Mouse (Mus musculus): ENCODE results near the gene Nubpl. TPM values are rescaled to one million over a fixed set of nuclear protein-coding genes. Genes with fewer than 3 reads are reported as not detected.

The Nubpl gene
- polyA plus RNA-seq, 1 experiment from 2014 or later = 14.5 TPM

- Histone ChIP-seq H3K27me3 (no peaks in the 10 kb centered on the region), H3K36me3 (no peaks in the 10 kb centered on the region), H3K9me3 (no peaks in the 10 kb centered on the region), H3K4me1 (0 out of 2 replicates have a peak, but pooled peaks cover 5% of the 10 kb centered on the region), H3K9ac (no peak overlapping the region), H3K4me2 (no peak overlapping the region), H3K4me3 (no peak overlapping the region), H3K27ac (no peak overlapping the region)
- ATAC-seq (ENCODE audit: borderline replicate concordance, extremely low read depth, low FRiP score, low TSS enrichment) = no peak
- WGBS = 88% methylated on average over 11 of the region's 11 CpGs
Measured at GRCm38 (mm10) chr12:52335142-52335765, 237.7 kb downstream of the Nubpl start.

DNA sequence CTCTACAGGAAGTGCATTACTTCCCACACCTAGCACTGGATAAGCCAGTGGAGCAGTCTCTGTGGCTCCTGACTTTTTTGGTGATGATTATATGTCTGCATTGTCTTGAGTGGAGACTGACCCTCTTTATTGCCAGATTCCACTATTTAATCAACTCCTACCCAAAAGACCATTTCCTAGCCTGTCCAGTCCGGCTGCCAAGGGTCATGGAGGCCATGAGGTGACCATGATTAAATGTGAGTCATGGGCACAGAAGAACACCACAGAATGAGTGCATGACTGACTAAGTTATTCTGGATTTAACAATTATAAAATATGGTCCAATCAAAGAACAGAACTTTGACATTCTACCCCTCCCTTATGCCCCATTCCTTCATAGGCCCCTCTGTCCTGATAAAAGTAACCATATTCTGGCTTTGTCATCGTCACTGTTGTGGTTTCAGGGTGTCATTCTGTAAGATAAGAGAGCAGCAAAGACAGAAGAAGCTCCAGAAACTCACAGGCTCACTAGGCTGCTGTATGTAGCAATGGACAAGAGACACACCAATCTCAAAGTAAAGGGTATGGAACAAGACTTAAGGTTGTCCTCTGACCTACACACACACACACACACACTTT, 240.7 kb downstream of the Nubpl start:
- H3K27ac ChIP-seq = no peak overlapping the region
- no peak overlapping the region for H3K4me2 ChIP-seq
- no peak overlapping the region for H3K9ac ChIP-seq
- H3K4me3 ChIP-seq = no peak overlapping the region
- WGBS = 72% methylated on average over 2 of the region's 2 CpGs
- 0 out of 2 replicates have a peak, but pooled peaks cover 5% of the 10 kb centered on the region for H3K4me1 ChIP-seq
- no peaks in the 10 kb centered on the region for H3K9me3 ChIP-seq
- no peaks in the 10 kb centered on the region for H3K36me3 ChIP-seq
- H3K27me3 ChIP-seq = no peaks in the 10 kb centered on the region
- no peak for ATAC-seq (ENCODE audit: borderline replicate concordance, extremely low read depth, low FRiP score, low TSS enrichment)

GRCm38 (mm10) chr12:52346611-52347010, 249.1 kb downstream of the Nubpl start:
- Histone ChIP-seq H3K27ac (no peak overlapping the region), H3K36me3 (no peaks in the 10 kb centered on the region), H3K9me3 (no peaks in the 10 kb centered on the region), H3K4me2 (no peak overlapping the region), H3K27me3 (no peaks in the 10 kb centered on the region), H3K4me1 (peaks cover 4% of the 10 kb centered on the region; the same call in 1 of the 2 replicates), H3K4me3 (no peak overlapping the region), H3K9ac (no peak overlapping the region)
- WGBS = 48% methylated on average over 5 of the region's 5 CpGs
- no peak for ATAC-seq (ENCODE audit: borderline replicate concordance, extremely low read depth, low FRiP score, low TSS enrichment)

DNA sequence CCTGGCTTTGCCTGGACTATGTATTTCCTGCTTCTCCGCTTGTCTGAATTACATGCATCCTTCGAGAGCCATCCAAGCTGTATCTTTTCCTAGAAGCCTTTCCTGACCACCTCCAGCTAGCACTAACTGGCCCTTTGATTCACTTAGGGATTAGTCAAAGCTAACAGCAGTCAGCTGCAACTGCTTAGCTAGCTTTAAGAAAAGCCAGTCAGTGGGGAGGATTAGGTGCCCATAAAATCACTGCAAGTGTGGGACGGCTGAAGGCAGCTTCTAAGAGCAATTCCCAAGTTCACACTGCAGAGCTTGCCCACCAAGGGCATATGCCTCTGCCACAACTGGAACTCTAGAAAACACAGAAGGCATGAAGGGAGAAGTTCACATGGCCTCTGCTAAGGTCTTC, 252.7 kb downstream of the Nubpl start:
- H3K9ac ChIP-seq = no peak overlapping the region
- H3K36me3 ChIP-seq = no peaks in the 10 kb centered on the region
- no peak overlapping the region for H3K4me3 ChIP-seq
- H3K27me3 ChIP-seq = no peaks in the 10 kb centered on the region
- ATAC-seq (ENCODE audit: borderline replicate concordance, extremely low read depth, low FRiP score, low TSS enrichment) = no peak
- H3K4me1 ChIP-seq = peaks cover 4% of the 10 kb centered on the region; the same call in 1 of the 2 replicates
- H3K27ac ChIP-seq = no peak overlapping the region
- no peak overlapping the region for H3K4me2 ChIP-seq
- whole genome bisulfite sequencing = 76% methylated on average over 3 of the region's 3 CpGs
- no peaks in the 10 kb centered on the region for H3K9me3 ChIP-seq

- H3K4me3 ChIP-seq = no peak overlapping the region
- H3K4me2 ChIP-seq = no peak overlapping the region
- no peaks in the 10 kb centered on the region for H3K36me3 ChIP-seq
- no peaks in the 10 kb centered on the region for H3K27me3 ChIP-seq
- no peak overlapping the region; the same call in 1 of the 2 replicates for H3K27ac ChIP-seq
- H3K9me3 ChIP-seq = no peaks in the 10 kb centered on the region
- no peak overlapping the region for H3K9ac ChIP-seq
- no peak for ATAC-seq (ENCODE audit: borderline replicate concordance, extremely low read depth, low FRiP score, low TSS enrichment)
- WGBS = 30% methylated on average over 10 of the region's 10 CpGs
- H3K4me1 ChIP-seq = 0 out of 2 replicates have a peak, but pooled peaks cover 6% of the 10 kb centered on the region
Measured at GRCm38 (mm10) chr12:52359484-52359883, 261.9 kb downstream of the Nubpl start.

GRCm38 (mm10) chr12:52360136-52360535, 262.6 kb downstream of the Nubpl start:
- Histone ChIP-seq H3K9ac (no peak overlapping the region), H3K9me3 (no peaks in the 10 kb centered on the region), H3K4me1 (0 out of 2 replicates have a peak, but pooled peaks cover 6% of the 10 kb centered on the region), H3K27me3 (no peaks in the 10 kb centered on the region), H3K27ac (no peak overlapping the region), H3K4me3 (no peak overlapping the region), H3K36me3 (no peaks in the 10 kb centered on the region), H3K4me2 (no peak overlapping the region)
- no peak for ATAC-seq (ENCODE audit: borderline replicate concordance, extremely low read depth, low FRiP score, low TSS enrichment)
- 52% methylated on average over 3 of the region's 3 CpGs for WGBS

GRCm38 (mm10) chr12:52361198-52361597, 263.7 kb downstream of the Nubpl start:
- H3K9ac ChIP-seq = no peak overlapping the region
- H3K4me2 ChIP-seq = no peak overlapping the region
- 62% methylated on average over 6 of the region's 6 CpGs for WGBS
- H3K9me3 ChIP-seq = no peaks in the 10 kb centered on the region
- 0 out of 2 replicates have a peak, but pooled peaks cover 6% of the 10 kb centered on the region for H3K4me1 ChIP-seq
- no peak overlapping the region for H3K4me3 ChIP-seq
- no peak for ATAC-seq (ENCODE audit: borderline replicate concordance, extremely low read depth, low FRiP score, low TSS enrichment)
- peak overlapping the region; percentile 18; the same call in 1 of the 2 replicates for H3K27ac ChIP-seq
- no peaks in the 10 kb centered on the region for H3K27me3 ChIP-seq
- H3K36me3 ChIP-seq = no peaks in the 10 kb centered on the region

Other genes starting within 250 kb of the Nubpl start
- gene Heatr5a, start 126.4 kb upstream of the Nubpl start, polyA plus RNA-seq (2015; fragmentation: Nextera tagmentation; extraction: Ambion mirVana) = 12.7 and 13.8 TPM in 2 replicates
- gene Dtd2, start 91.2 kb upstream of the Nubpl start, polyA plus RNA-seq (2015; fragmentation: Nextera tagmentation; extraction: Ambion mirVana) = 25.3 and 25.4 TPM in 2 replicates
- gene Gpr33, start 69.7 kb upstream of the Nubpl start, polyA plus RNA-seq (2015; fragmentation: Nextera tagmentation; extraction: Ambion mirVana) = not detected in 2 replicates